Mouse (Mus musculus) forebrain, postnatal 0 days (tissue): Measurements from ENCODE around the gene Zpr1. TPM values are rescaled to one million over a fixed set of nuclear protein-coding genes. Genes with fewer than 3 reads are reported as not detected.
A peak's percentile ranks its signal among the peaks of the same experiment; 100 is the strongest.

Experiments
- ATAC-seq: fragments of 200-750 bp; cut with Nextera tagmentation; 2 replicates; pipeline ENCODE4 v1.8.0; 2017; ENCODE audit warnings: mild to moderate bottlenecking, moderate library complexity
- DNase-seq: peaks from one replicate; pipeline ENCODE4 v3.0.0-alpha.2; 2015
- H3K27ac ChIP-seq: fragments of 300-500 bp; sonication (generic); 2 replicates; pipeline ENCODE4 v1.5.1; 2014; ENCODE audit warnings: low read depth, mild to moderate bottlenecking, antibody characterized with exemption, low read length, moderate library complexity, mixed read lengths
- H3K27me3 ChIP-seq: fragments of 300-500 bp; sonication (generic); 2 replicates; pipeline ENCODE4 v1.6.1; 2014; ENCODE audit warnings: mild to moderate bottlenecking, low read length, mixed read lengths; ENCODE audit not compliant: insufficient read depth
- H3K36me3 ChIP-seq: fragments of 300-500 bp; sonication (generic); 2 replicates; pipeline ENCODE4 v1.6.1; 2014; ENCODE audit warnings: mild to moderate bottlenecking, moderate library complexity; ENCODE audit not compliant: insufficient read depth
- H3K4me1 ChIP-seq: fragments of 300-500 bp; sonication (generic); 2 replicates; pipeline ENCODE4 v1.6.1; 2014; ENCODE audit warnings: antibody characterized with exemption; ENCODE audit not compliant: insufficient read depth
- H3K4me2 ChIP-seq: fragments of 300-500 bp; sonication (generic); 2 replicates; pipeline ENCODE4 v1.6.1; 2014; ENCODE audit warnings: low read depth, mild to moderate bottlenecking, moderate library complexity
- H3K4me3 ChIP-seq: fragments of 300-500 bp; sonication (generic); 2 replicates; pipeline ENCODE4 v1.5.1; 2014; ENCODE audit warnings: low read depth, low read length, mixed read lengths
- H3K9ac ChIP-seq: fragments of 300-500 bp; sonication (generic); 2 replicates; pipeline ENCODE4 v1.6.1; 2014; ENCODE audit warnings: mild to moderate bottlenecking
- H3K9me3 ChIP-seq: fragments of 300-500 bp; sonication (generic); 2 replicates; pipeline ENCODE4 v1.6.1; 2016; ENCODE audit warnings: low read length
- CTCF ChIP-seq: sonication (generic); IDR thresholded peaks from 2 replicates; pipeline ENCODE4 v1.5.1; 2016; ENCODE audit warnings: antibody characterized with exemption, control low read depth, low read depth
- WGBS: fragments of 180-500 bp; shearing (Covaris S2); extraction: QIAGEN DNeasy Blood & Tissue Kit; methylation state at CpG from one replicate; pipeline ENCODE4 v1.1.7; 2014; 5-methylcytosine and 5-hydroxymethylcytosine counted together
- polyA plus RNA-seq: library from polyadenylated mRNA; unstranded; fragments of >200 nt; fragmentation: Nextera tagmentation; extraction: Ambion mirVana; gene quantifications from 2 replicates; pipeline ENCODE4 v1.2.1, GENCODE M21; 2015
- total RNA-seq: library from RNA; depleted of rRNA; stranded (reverse); fragments of >200 nt; gene quantifications from 2 replicates; pipeline ENCODE4 v1.2.3, GENCODE M21; 2014

Zpr1 gene
- total and polyA plus RNA-seq, 2 experiments from 2014 or later, result 44.1 to 56.0 TPM

GRCm38 (mm10) chr9:46282631-46283436 lies 10.0 kb downstream of the Zpr1 start, which contains the start of gene Bud13:
TSS of gene Bud13 (plus strand) at chr9:46283008.
- H3K9me3 ChIP-seq, result no peaks in the 10 kb centered on the region
- no peaks in the 10 kb centered on the region for H3K27me3 ChIP-seq
- peak within 1 kb of the TSS; percentile 73 for H3K4me3 ChIP-seq
- peaks cover 45% of the 10 kb centered on the region for H3K36me3 ChIP-seq
- peak; percentile 81 for TF ChIP-seq CTCF
- peak; percentile 94 for DNase-seq
- peaks cover 6% of the 10 kb centered on the region for H3K4me1 ChIP-seq
- ATAC-seq, result peak; percentile 95
- H3K9ac ChIP-seq, result peak within 1 kb of the TSS; percentile 81
- H3K4me2 ChIP-seq, result peak within 1 kb of the TSS; percentile 58
- under 1% methylated on average over 55 of the region's 55 CpGs for WGBS
- peak within 1 kb of the TSS; percentile 70 for H3K27ac ChIP-seq

GRCm38 (mm10) chr9:46298381-46298780 lies 25.5 kb downstream of the Zpr1 start:
- no peak overlapping the region for H3K9ac ChIP-seq
- ATAC-seq (no peak), DNase-seq (no peak)
- H3K27me3 ChIP-seq, result no peaks in the 10 kb centered on the region
- H3K4me1 ChIP-seq, result no peaks in the 10 kb centered on the region
- no peak overlapping the region for H3K4me3 ChIP-seq
- peaks cover 43% of the 10 kb centered on the region for H3K36me3 ChIP-seq
- H3K4me2 ChIP-seq, result no peak overlapping the region
- H3K27ac ChIP-seq, result no peak overlapping the region
- no peaks in the 10 kb centered on the region for H3K9me3 ChIP-seq
- TF ChIP-seq CTCF, result no peak
- 92% methylated on average over 4 of the region's 4 CpGs for WGBS

- Histone ChIP-seq H3K4me2 (no peak overlapping the region), H3K9ac (no peak overlapping the region), H3K4me1 (no peaks in the 10 kb centered on the region), H3K4me3 (no peak overlapping the region), H3K36me3 (peaks cover 22% of the 10 kb centered on the region), H3K9me3 (no peaks in the 10 kb centered on the region), H3K27ac (no peak overlapping the region), H3K27me3 (no peaks in the 10 kb centered on the region)
- TF ChIP-seq CTCF, result peak; percentile 98
- 15% methylated on average over 2 of the region's 2 CpGs for WGBS
- ATAC-seq (peak; percentile 64; the same call in 1 of the 2 replicates), DNase-seq (peak; percentile 85)
These were observed 29.3 kb downstream of the Zpr1 start for GRCm38 (mm10) chr9:46302142-46302541.

GRCm38 (mm10) chr9:46309121-46309520 lies 36.3 kb downstream of the Zpr1 start:
- ATAC-seq (no peak), DNase-seq (no peak)
- Histone ChIP-seq H3K9ac (no peak overlapping the region), H3K27ac (no peak overlapping the region), H3K36me3 (no peaks in the 10 kb centered on the region), H3K4me3 (no peak overlapping the region), H3K9me3 (no peaks in the 10 kb centered on the region), H3K4me2 (no peak overlapping the region), H3K4me1 (no peaks in the 10 kb centered on the region), H3K27me3 (no peaks in the 10 kb centered on the region; the same call in 1 of the 2 replicates)
- peak; percentile 45 for TF ChIP-seq CTCF
- WGBS, result 15% methylated on average over 7 of the region's 7 CpGs

GRCm38 (mm10) chr9:46314507-46314906 lies 41.6 kb downstream of the Zpr1 start:
- H3K4me3 ChIP-seq, result no peak overlapping the region
- ATAC-seq, result peak; percentile 39
- H3K36me3 ChIP-seq, result no peaks in the 10 kb centered on the region
- peak; percentile 79 for DNase-seq
- H3K9me3 ChIP-seq, result no peaks in the 10 kb centered on the region
- 5% methylated on average over 4 of the region's 4 CpGs for WGBS
- no peak overlapping the region for H3K27ac ChIP-seq
- no peak overlapping the region for H3K4me2 ChIP-seq
- H3K27me3 ChIP-seq, result no peaks in the 10 kb centered on the region
- H3K4me1 ChIP-seq, result peaks cover 19% of the 10 kb centered on the region
- no peak overlapping the region for H3K9ac ChIP-seq
- peak; percentile 95 for TF ChIP-seq CTCF

GRCm38 (mm10) chr9:46314921-46315320 lies 42.1 kb downstream of the Zpr1 start:
- Histone ChIP-seq H3K9me3 (no peaks in the 10 kb centered on the region), H3K9ac (no peak overlapping the region), H3K27ac (no peak overlapping the region), H3K4me1 (peaks cover 19% of the 10 kb centered on the region), H3K4me3 (no peak overlapping the region), H3K27me3 (no peaks in the 10 kb centered on the region), H3K4me2 (no peak overlapping the region), H3K36me3 (no peaks in the 10 kb centered on the region)
- TF ChIP-seq CTCF, result no peak; the same call in 1 of the 2 replicates
- DNase-seq (peak; percentile 27), ATAC-seq (no peak)
- 48% methylated on average over 2 of the region's 2 CpGs for WGBS

GRCm38 (mm10) chr9:46315807-46316365 lies 43.0 kb downstream of the Zpr1 start:
- ATAC-seq (peak; percentile 86), DNase-seq (peak; percentile 72)
- Histone ChIP-seq H3K4me1 (peaks cover 19% of the 10 kb centered on the region), H3K9ac (no peak overlapping the region), H3K27me3 (no peaks in the 10 kb centered on the region), H3K4me2 (no peak overlapping the region), H3K36me3 (no peaks in the 10 kb centered on the region), H3K9me3 (no peaks in the 10 kb centered on the region), H3K27ac (peak overlapping the region; percentile 47), H3K4me3 (no peak overlapping the region)
- no peak for TF ChIP-seq CTCF
- WGBS, result 13% methylated on average over 11 of the region's 11 CpGs
